Mouse (Mus musculus) cerebellum, adult (tissue): ENCODE data around the gene Lpar2.
A peak's percentile ranks its signal among the peaks of the same experiment; 100 is the strongest.

ENCODE experiments used
- ATAC-seq: cut with Nextera tagmentation; 2 replicates; pipeline ENCODE4 v1.9.2; 2017; ENCODE audit warnings: mild to moderate bottlenecking, moderate library complexity, mixed read lengths; ENCODE audit not compliant: insufficient number of reproducible peaks, low FRiP score, low TSS enrichment

Lpar2 gene

GRCm38 (mm10) chr8:69863387-69864020, 41.3 kb downstream of the Lpar2 start:
- no peak for ATAC-seq

GRCm38 (mm10) chr8:69864180-69864579, 42.0 kb downstream of the Lpar2 start:
- no peak for ATAC-seq

- no peak for ATAC-seq
Observed at GRCm38 (mm10) chr8:69867696-69868326, 45.6 kb downstream of the Lpar2 start.

DNA sequence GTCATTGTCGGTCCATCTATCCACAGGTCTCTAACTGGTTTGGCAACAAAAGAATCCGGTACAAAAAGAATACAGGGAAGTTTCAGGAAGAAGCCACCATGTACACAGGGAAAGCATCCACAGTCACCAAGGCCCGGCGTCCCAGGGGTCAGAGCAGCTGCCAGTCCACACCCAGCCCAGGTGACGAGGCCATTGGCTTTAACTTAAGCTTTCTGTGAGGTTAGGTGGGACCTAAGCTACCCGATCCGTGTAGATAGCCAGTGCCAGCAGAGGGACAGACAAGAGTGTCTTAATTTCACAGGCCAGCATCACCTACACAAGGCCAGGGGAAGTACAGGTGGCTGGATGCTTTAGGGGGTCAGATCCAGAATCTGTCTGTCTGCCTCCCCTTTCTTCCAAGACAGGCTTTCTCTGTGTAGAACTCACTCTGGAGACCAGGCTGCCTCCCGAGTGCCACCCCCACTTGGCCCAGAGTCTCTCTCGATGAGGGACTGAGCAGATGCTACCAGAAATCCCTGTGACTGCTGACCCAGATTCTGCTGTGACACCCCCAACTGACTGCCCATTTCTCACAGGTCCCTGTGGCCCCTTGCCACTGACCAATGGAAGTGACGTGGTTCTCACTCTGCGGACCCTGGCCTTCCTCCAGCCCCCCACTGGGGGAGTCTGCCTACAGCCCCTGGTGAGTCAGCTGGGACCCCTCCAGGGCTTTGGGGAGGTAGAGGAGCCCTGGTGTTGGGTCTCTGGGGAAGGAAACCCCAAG, 48.0 kb downstream of the Lpar2 start:
- peak; percentile 54 for ATAC-seq

- peak; percentile 9; the same call in 1 of the 2 replicates for ATAC-seq
Observed at GRCm38 (mm10) chr8:69870907-69871306, 48.7 kb downstream of the Lpar2 start.

DNA sequence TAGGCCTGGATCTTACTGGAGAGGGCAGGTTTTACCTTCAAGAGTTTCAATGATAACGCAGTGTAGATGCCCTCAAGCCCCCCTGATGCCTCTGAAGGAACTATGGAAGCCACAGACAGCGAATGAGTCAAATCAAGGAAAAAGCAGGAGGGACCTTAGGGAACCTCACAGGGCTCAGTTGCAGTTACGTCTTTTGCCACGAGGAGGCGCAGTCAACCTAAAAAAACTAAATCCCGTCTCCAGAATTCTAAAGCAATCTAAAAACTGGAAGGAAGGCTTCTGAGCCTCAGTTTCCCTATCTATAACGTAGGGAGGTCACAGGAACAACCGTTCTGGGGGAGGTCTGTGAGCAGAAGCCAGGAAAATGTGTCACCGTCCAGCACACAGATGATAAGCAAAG, 51.9 kb downstream of the Lpar2 start:
- no peak for ATAC-seq

DNA sequence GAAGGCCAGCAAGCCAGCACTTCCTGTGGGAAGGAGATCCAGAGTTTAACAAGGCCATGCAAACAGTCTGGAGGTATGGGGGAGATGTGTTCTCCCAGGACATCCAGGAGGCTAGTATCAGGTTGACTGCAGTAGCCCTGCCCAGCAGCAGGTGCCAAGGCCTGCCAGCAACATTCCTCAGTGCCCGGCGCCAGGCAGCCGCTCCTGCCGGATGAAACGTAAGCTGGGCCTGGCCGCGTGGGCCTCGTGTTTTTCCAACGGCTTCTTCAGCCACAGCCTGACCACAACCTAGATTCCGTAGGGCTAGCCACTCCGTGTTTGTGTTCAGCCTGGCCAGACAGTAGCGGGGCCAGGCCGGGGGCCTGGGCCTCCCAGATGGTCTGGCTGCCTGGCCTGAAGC, 52.4 kb downstream of the Lpar2 start:
- ATAC-seq: no peak

GRCm38 (mm10) chr8:69876097-69876496, 53.9 kb downstream of the Lpar2 start:
- no peak for ATAC-seq

DNA sequence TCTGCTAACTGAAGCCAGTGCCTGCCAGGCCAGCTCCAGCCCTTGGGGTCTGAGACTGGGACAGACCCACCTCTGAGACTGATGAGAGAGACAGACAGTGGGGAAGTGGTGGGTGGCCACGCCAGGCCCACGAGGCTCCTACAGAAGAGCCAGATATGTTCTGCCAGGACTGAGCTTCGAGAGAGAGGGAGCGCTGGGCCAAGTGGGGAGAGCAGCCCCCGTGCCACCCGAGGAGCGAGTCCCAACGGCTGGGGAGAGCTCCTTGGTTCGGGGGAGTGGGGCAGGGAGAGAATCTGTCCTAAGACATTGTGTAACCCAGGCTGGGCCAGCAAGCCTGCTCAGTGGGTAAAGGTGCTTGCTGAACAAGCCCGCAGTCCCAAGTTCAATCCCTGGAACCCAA, 54.7 kb downstream of the Lpar2 start:
- no peak for ATAC-seq

- no peak for ATAC-seq
Observed at GRCm38 (mm10) chr8:69877396-69877795, 55.2 kb downstream of the Lpar2 start.

DNA sequence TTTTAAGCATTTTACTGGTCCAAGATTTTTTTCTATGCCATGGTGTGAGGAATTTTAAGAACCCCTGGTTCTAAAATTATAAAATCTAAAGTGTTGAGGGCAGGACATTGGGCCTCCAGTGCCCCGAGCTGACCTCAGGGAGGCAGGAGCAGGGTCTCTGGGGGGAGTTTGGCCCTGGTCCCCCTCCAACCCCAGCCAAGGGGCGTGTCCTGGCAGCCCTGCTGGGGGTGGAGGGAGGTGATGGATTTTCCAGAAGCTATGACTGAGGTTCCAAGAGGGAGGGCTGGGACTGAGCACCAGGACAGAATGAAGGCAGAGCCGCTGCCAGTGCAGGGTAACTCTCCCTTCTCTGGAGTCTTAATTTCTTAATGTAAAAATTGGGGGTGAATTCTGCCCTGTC, 55.8 kb downstream of the Lpar2 start:
- no peak for ATAC-seq

GRCm38 (mm10) chr8:69879678-69880077, 57.4 kb downstream of the Lpar2 start:
- no peak for ATAC-seq
